In the genomic region with DNA sequence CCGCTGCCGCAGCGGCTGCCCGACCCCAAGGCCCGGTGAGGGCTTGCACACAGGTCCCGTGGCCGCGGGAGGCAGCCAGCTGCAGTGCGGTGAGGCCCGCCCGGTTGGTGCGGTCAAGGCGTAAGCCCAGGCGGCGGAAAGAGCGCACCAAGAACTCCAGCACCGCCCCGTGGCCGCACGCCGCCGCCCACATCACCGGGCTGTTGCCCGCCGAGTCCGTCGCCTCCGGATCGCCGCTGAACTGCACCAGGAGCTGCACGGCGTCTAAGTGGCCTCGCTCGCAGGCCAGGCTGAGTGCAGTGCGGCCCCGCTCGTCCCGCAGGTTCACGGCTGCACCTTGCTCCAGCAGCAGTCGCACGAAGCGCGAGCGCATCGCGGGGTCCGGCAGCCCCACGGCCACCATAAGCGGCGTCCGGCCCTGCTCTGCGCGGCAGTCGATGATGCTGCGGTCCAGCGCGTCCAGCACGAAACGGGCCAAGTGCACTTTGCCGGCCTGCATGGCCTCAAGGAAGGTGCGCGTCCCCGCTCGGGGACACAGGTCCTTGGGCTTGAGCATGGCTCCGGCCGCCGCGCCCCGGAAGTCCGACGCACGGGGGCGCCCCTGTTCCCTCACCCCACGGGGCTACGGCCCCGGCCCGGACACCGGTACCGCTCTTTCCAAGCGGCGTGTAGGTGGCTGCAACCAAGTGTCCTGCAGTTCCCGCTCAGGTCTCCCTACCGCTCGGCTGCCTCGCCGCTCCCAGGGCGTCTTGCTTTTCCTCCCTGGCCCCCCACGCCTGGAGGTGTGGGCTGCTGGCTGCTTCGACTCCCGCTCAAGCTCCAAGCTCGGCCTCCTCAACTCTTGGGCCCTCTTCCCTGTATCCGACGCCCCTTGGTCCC, we compare ENCODE assay signal across 8 mouse cellular contexts. TPM values are rescaled to one million over a fixed set of nuclear protein-coding genes. Genes with fewer than 3 reads are reported as not detected.
DNase-seq lines count a peak whose midpoint lies in the region; ATAC-seq lines count a peak whose summit lies in the region.

No protein-coding gene starts in this region.

- no peak overlapping the region for H3K27ac ChIP-seq in brown adipose tissue, adult 24 weeks (replicated peaks; ENCODE audit: low read depth, low read length)
- 0 out of 4 replicates have a peak overlapping the region, but pooled peaks of 1 of the 2 experiments have one; percentile 12 for H3K27ac ChIP-seq in heart, embryonic 14.5 days (replicated peaks in 1 of 2; ENCODE audit: control insufficient read depth in 1 of 2, insufficient read depth in 1 of 2, low read depth in 2 of 2, low read length in 2 of 2)

- H3K36me3 ChIP-seq in heart, embryonic 14.5 days (ENCODE audit: control insufficient read depth, insufficient read depth, low read length): no peaks in the 10 kb centered on the region

- under 1% methylated on average over 83 of the region's 93 CpGs for WGBS in heart, embryonic 14.5 days

- peak; percentile 59 for DNase-seq in ovary, adult 18-20 months (ENCODE audit: low spot score)
- no peak for DNase-seq in ovary, postnatal 10 days (ENCODE audit: low spot score)
- peak; percentile 54 to 75 for DNase-seq in kidney, postnatal 25 days
- DNase-seq in mesoderm, embryonic 11.5 days (ENCODE audit: low read depth, low spot score): peak; percentile 43
- peak; percentile 69 for DNase-seq in testis, postnatal 10 days (ENCODE audit: low spot score)
- DNase-seq in frontal cortex, postnatal 14 days (ENCODE audit: low spot score in 2 of 2): no peak

- ATAC-seq in heart, embryonic 14.5 days (ENCODE audit: insufficient number of reproducible peaks, insufficient read depth, low FRiP score, low read depth): peak; percentile 19; the same call in 1 of the 2 replicates

- peak overlapping the region; percentile 74 for H3K4me2 ChIP-seq in heart, embryonic 14.5 days (ENCODE audit: low read length)

- peaks cover 4% of the 10 kb centered on the region; the same call in 1 of the 2 replicates for H3K4me1 ChIP-seq in brown adipose tissue, adult 24 weeks (ENCODE audit: control insufficient read depth, insufficient read depth, insufficient read length, low read length)
- peaks cover 39 to 48% of the 10 kb centered on the region in 2 experiments for H3K4me1 ChIP-seq in heart, embryonic 14.5 days (ENCODE audit: control insufficient read depth in 2 of 2, insufficient read depth in 2 of 2, low read length in 2 of 2)

- H3K27me3 ChIP-seq in heart, embryonic 14.5 days (ENCODE audit: control insufficient read depth, insufficient read depth, low read length): peaks cover 65% of the 10 kb centered on the region

- H3K9me3 ChIP-seq in heart, embryonic 14.5 days (ENCODE audit: control insufficient read depth, low read length): no peaks in the 10 kb centered on the region

- H3K9ac ChIP-seq in heart, embryonic 14.5 days (ENCODE audit: low read length): peak overlapping the region; percentile 73

- peak overlapping the region; percentile 44 for H3K4me3 ChIP-seq in brown adipose tissue, adult 24 weeks (ENCODE audit: insufficient read depth, low read depth, low read length)
- H3K4me3 ChIP-seq in heart, embryonic 14.5 days (ENCODE audit: control insufficient read depth in 1 of 2, insufficient read depth in 1 of 2, low read depth in 1 of 2, low read length in 2 of 2): peak overlapping the region; percentile 46 to 47

RNA-seq across cellular contexts. Expression of gene Ankrd63, which starts 0.6 kb away (rescaled TPM):
- not detected in 2 replicates for polyA plus RNA-seq in brown adipose tissue, adult 24 weeks (2012; ENCODE audit: insufficient read depth, insufficient read length, missing spikeins)
- polyA plus RNA-seq in heart, embryonic 14.5 days (2014; fragmentation: Nextera tagmentation; extraction: Ambion mirVana): 2.1 and 3.0 TPM in 2 replicates

RNA-seq across cellular contexts. Expression of gene Plcb2, which starts 25.1 kb away (rescaled TPM):
- 0.67 and 0.71 TPM in 2 replicates for polyA plus RNA-seq in brown adipose tissue, adult 24 weeks (2012; ENCODE audit: insufficient read depth, insufficient read length, missing spikeins)
- polyA plus RNA-seq in heart, embryonic 14.5 days (2014; fragmentation: Nextera tagmentation; extraction: Ambion mirVana): 2.0 and 2.6 TPM in 2 replicates

RNA-seq across cellular contexts. Expression of gene Pak6, which starts 40.0 kb away (rescaled TPM):
- polyA plus RNA-seq in brown adipose tissue, adult 24 weeks (2012; ENCODE audit: insufficient read depth, insufficient read length, missing spikeins): not detected in 2 replicates
- polyA plus RNA-seq in heart, embryonic 14.5 days (2014; fragmentation: Nextera tagmentation; extraction: Ambion mirVana): 8.3 and 8.6 TPM in 2 replicates

RNA-seq across cellular contexts. Expression of gene Inafm2, which starts 42.4 kb away (rescaled TPM):
- polyA plus RNA-seq in brown adipose tissue, adult 24 weeks (2012; ENCODE audit: insufficient read depth, insufficient read length, missing spikeins): 41.7 and 48.7 TPM in 2 replicates
- polyA plus RNA-seq in heart, embryonic 14.5 days (2014; fragmentation: Nextera tagmentation; extraction: Ambion mirVana): 64.4 and 68.0 TPM in 2 replicates

RNA-seq across cellular contexts. Expression of gene Ccdc9b, which starts 59.3 kb away (rescaled TPM):
- 4.0 and 4.8 TPM in 2 replicates for polyA plus RNA-seq in brown adipose tissue, adult 24 weeks (2012; ENCODE audit: insufficient read depth, insufficient read length, missing spikeins)
- 1.7 and 2.2 TPM in 2 replicates for polyA plus RNA-seq in heart, embryonic 14.5 days (2014; fragmentation: Nextera tagmentation; extraction: Ambion mirVana)

Comparison
In these comparisons a context has a peak if more than half of its experiments do, and no peak if none do; other contexts are left out.
1. DNase-seq: peak in ovary, adult 18-20 months (single experiment), kidney, postnatal 25 days (2 of 2), mesoderm, embryonic 11.5 days (single experiment) and testis, postnatal 10 days (single experiment); none in ovary, postnatal 10 days (single experiment) and frontal cortex, postnatal 14 days (0 of 2).